Mouse (Mus musculus): ENCODE data around the gene Dtx3l.
"Not testable (repeated sequence)": the region's sequence is repeated elsewhere in the genome, so short reads cannot be mapped to it uniquely, and the experiment has no call there.

Dtx3l gene

DNA sequence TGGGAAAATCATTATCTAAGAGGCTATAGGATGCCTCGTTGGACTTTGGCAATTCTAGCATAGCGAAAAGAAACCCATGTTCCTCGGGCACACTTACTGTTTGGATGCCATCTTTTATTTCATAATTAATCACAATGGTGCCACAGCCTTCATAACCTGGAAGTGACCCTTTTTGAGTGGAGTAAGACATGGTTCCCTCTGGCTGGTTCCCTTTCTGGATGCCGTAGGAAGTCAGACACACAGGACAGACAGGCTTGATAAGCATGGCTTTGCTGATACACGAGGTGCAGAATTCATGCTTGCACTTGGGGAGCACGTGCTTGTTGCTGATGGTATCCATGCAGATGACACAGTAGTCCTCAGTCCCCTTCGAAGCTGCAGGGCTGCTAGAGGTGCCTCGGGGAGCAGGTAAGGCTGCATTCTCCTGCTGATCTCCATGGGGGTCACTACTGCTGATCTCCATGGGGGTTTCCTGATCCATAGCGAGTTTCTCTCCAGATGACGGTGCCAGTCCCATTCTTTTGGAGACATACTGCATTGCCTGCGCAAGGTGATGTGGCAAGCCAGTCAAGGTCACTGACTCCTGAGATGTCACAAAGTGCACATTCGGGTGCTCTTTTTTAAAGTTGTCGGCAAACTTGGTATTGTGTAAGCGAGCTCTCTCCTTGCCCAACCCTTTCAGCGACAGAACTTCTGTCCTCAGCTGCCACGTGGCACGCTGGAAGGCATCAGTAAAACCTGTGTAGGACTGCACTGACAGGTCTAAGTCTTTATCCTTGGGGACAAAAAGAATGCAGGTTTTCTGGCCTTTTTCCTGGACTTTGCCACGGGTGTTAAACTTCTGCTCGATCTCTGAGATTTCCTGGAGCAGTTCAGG is 6.5 kb downstream of the Dtx3l start:
- DNase-seq (ENCODE audit: low read depth, low spot score) = no peak

DNA sequence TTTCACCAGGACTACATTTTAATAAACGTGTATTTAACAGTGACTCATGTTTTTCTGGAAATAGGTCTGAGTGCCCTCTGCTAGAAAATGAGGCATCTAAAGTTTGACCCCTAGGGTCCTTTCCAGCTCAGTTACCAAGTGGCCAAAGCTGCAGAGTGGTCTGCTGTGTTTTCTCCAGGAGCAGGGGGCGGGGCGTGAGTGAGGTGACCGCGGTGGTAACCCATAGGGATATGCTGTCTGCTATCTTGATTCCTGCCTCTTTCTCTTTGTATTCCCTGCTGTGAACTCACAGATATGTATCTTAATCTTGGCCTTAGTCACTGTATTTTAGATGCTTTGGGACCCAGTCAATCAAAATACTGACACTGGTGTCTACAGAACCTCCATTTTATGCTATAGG is 14.6 kb downstream of the Dtx3l start:
- DNase-seq (ENCODE audit: low read depth, low spot score) = no peak

DNA sequence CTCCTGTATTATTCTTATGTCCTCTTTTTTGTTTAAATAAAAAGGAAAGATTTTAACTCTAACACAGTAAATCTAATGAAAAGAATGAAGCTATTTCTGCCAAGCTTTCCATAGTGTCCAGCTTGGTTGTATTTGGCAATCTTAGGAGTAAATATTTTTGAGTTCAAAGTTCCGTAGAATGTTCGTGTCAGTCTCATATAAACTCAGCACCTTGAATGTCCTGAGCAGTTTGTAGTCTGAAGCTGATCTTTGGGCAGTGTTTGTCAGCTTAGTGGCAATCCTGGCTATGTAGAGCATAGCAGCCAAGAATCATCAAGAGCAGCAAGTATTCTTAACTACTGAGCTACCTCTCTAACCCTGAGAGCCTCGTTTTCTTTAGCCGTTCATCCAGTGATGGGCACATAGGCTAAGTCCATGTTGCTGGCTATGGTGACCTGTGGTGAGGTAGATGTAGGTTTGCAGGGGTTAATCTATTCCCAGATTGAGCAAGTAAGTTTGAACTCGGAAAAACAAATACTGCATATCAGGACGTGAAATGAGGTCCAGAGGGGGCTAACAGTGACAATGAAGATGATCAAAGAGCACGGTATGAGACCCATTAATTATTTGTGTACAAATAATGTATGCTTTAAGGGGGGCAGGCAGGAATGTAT is 15.3 kb downstream of the Dtx3l start:
- DNase-seq (ENCODE audit: low read depth, low spot score) = no peak

DNA sequence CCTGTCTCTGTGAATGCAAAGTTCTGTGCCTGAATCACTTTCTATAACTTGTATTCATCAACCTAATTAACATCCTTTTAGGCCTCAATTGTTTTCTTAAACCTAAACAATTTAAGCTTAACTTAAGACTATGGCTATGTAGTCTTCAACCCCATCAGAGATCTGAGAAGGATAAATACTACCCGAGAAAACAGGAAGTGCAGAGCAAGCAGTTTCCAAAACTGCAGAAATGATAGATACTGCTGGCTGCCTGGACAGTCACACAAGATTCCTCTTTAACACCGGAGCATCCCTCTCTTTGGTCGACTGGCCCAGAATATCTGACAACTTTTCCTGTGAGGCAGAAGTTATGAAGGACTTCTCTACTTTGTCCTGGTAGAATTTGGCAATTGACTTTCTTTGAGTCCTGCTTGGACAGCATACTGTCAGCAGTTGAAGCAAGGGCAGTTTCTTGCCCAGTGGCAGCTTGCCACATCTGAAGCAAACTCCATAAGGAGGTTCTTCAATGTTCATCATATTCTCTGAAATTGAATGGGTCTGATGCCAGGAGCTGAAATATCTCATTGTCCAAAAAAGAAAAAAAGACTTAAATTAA is 16.6 kb downstream of the Dtx3l start:
- no peak for DNase-seq (ENCODE audit: low read depth, low spot score)

DNA sequence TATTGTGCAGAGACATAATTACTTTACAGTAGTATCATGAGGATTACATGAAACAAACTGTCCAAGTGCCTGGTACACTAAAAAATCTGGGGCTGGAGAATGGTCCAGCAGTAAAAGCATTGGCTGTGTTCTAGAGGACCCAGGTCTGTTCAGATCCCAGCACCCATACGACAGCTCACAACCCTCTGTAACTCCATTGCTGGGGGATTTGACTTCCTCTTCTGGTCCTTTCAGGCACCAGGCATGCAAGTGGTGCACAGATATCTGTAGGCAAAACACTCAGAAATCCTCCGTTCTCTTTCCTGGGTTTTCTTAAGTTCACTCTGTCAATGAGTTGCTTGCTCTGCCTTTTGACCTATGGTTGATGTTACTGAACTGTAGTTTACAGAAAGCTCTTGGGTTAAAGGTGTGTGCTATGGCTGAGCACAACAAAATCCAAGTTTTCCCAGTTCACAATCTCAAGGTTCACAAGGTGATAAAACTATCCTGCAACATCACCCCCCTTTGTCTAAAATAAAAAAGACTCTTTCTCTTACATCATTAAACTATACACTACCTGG is 17.2 kb downstream of the Dtx3l start:
- DNase-seq (ENCODE audit: low read depth, low spot score) = no peak

DNA sequence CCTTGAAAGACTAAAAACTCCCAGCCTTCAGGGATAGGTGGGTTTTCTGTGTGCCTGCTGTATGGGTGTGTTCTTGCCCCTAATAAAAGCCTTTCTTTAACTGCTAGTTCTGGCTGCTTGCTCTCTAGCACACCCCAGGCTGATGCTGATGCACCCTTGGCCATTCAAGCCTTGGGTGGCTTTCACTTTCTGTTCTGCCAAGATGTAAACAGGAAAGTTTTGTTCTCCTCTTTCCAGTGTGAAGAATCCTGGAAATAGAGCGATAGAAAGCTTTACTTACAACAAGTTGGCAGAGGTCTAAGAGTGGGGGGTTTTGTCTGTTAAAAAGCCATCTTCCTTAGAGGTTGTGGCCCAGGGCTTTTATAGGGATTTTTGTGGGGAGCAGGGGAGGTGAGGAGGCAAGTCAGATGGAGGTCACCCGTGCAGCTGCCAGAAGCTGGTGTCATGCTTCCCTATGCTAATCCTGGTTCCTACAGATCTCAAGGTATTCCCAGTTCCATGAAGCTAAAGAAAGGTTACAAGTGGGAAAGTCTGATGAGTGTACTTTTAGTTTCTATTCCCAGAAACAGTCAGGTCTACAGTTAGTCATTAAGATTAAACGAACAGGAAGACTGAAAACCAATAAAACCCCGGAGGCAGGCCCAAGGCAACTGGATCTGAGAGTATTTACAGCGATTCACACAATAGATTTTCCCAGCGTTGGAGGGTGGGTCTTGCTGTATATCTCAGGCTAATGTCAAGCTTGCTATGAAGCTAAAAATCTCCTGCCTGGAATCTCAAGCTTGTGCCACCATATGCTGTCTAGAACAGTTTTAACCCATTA is 20.0 kb downstream of the Dtx3l start:
- no peak for DNase-seq (ENCODE audit: low read depth, low spot score)

DNA sequence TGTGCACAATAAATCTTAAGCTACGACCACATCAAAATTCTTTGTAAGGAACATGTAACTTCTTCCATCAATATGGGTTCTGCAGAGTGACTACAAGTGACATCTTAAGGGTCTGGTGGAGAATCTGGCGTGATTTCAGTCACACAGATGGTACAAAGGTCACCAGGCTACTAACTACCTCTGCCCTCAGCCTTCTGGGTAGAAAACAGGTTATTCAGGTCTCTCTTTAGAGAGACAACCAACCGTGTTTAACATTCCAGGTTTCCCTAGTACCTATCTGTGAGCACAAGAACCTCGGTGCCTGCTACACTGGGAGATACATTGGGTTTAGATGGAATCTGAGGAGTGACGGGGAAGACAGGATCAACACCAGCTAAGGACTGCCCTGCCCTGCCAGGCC is 24.6 kb downstream of the Dtx3l start:
- DNase-seq (ENCODE audit: low read depth, low spot score) = no peak

DNA sequence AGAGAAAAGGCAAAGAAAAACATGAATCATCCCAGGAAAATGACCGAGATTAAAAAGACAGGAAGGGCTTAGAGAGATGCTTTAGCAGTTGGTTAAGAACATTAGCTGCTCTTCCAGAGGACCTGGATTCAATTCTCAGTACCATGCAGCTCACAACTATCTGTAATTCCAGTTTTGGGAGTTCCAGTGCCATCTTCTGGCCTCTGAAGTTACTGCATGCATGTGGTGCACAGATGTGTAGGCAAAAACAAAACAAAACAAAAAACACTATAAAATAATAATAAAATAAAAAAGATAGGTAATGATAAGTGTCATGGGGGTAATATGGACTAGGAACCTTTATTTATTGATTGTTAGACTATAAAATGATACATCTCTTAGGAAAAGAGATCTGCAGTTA is 25.4 kb downstream of the Dtx3l start:
- DNase-seq (ENCODE audit: low read depth, low spot score) = no peak

DNA sequence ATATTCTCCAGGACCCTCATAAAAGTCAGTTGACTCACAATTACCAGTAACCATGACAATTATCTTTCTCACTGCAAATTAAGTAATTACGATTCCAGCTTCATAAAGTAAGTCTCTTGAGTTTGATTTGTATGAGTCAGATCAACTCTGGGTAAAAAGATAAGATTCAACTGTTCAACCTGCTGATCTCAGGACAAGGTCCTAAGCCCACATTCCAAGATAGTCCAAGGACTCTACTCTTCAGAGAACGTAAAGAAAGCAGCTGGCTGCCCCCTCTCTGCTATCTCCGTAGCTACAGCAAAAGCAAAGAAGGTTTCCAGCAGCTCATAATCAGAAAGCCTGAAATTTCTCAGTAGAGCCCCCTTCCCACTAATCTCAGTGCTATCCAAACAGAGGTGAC is 27.5 kb downstream of the Dtx3l start:
- DNase-seq (ENCODE audit: low read depth, low spot score) = no peak

DNA sequence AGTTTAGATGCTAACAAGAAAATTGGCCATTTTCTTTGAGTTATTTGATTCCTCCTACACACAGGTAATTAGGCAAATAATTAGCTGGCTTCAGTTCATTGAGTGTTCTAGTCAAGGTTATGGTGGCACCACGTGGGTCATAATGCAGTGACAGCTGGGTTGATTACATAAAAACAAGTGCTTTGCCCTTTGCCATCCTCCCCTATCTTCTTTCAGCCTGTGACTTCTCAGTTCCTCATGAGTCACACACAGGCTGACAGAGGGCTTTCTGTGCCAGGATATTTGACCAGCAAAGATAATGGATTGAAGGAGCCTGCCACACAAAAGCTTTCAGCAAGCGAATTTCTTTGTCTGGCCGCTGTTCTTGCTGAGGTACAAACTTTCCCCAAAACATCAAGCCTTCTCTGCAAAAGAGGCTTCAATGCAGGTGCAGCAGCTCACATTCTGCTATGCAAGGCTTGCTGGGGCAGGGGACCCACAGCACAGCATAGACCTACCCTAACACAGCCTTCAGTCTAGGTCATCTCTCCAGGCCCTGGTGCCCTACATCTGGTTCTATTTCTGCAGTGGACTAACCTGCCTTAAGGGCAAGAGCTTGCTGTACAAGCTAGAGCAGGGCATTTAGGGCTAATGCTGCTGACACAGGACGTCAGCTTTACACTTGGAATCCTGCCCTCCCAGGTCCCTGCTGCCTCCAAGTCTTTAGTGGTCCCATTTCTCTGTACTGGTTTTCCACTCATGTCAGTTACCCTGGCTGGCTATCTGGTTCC is 31.3 kb downstream of the Dtx3l start:
- DNase-seq (ENCODE audit: low read depth, low spot score) = no peak

DNA sequence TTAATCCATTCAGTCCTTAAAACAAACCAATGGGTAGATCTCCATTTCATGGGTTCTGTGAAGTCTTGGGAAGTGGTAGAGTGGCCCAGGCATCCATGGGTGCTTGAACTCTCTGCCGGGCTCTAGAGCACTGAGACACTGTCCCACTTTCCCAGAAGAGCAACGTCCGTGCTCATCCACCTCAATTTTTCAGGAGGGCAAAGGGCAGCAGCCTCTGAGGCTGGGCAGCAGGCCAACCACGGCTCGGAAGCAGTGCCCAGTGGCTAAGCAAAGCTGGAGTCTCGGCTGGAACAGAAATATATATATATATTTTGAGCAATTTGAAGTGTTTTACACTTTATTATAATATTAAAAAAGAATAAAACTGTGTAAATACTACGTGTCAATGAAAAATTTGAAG is 32.1 kb downstream of the Dtx3l start:
- no peak for DNase-seq (ENCODE audit: low read depth, low spot score)

DNA sequence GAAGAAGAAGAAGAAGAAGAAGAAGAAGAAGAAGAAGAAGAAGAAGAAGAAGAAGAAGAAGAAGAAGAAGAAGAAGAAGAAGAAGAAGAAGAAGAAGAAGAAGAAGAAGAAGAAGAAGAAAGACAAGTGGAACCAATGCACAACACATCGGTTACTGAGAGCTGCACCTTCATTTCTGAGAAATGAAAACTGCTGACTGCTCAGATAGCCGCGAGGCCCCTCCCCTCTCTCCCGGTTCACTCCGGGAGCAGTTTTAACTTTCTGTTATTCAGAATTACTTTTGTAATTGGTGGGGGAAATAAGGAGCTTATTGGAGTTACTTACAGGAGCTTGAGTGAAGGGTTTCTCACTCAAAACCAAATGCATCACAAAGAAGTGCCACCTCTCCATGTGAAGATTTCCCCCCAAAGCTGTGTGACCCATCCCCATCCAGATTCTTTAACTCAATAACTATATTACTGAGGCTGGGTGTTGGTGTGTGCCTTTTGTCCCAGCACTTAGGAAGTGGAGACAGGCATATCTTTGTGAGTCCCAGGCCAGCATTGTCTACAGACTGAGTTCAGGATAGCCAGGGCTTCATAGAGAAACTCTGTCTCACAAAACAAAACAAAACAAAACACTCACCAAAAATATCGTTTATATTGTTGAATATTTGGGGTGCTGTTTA is 33.0 kb downstream of the Dtx3l start:
- DNase-seq (ENCODE audit: low read depth, low spot score) = no peak

DNA sequence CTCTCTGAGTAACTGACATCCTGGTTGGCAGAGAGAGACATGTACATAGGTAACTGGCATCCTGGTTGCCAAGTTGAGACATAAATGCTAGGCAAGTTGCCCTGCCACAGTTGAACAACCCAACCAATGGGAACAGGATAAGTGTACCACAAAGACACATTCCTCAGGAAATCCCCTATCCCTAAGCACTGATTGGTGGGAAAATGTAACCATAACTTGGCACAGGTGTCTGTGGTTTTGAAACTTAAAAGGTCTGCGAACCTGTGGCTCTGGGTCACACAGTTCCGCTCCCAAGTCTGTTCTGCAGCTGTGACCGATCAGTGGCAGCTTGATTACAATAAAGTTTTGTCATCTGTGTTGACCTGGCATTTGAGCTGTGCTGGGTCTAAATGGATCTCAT is 33.6 kb downstream of the Dtx3l start:
- no peak for DNase-seq (ENCODE audit: low read depth, low spot score)

DNA sequence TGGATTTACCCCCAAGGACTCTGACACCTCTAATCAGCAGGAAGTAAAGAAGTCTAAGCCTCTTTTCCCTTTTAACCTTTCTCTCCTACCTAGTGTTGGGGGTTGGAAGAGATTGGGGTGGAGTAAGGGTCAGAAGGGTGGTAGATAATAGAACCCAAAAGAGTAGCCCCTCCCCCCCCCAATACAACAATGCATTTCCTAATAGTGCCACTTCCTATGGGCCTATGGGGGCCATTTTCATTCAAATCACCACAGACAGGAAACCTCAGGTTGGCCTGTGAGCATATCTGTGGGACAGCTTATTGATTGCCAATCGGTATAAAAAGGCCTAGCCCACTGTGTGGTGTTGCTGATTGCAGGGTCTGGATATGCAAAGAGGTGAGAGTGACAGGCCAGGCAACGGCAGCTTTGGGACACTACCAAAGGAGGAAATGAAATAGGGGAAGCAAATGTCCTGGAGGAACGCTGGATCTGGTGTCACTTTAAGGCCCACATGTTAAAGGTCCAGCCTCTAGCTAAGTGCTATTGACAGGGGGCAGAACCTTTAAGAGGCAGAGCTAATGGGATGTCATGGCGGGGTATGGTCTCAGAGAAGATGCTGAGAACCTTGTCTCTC is 34.7 kb downstream of the Dtx3l start:
- no peak for DNase-seq (ENCODE audit: low read depth, low spot score)

DNA sequence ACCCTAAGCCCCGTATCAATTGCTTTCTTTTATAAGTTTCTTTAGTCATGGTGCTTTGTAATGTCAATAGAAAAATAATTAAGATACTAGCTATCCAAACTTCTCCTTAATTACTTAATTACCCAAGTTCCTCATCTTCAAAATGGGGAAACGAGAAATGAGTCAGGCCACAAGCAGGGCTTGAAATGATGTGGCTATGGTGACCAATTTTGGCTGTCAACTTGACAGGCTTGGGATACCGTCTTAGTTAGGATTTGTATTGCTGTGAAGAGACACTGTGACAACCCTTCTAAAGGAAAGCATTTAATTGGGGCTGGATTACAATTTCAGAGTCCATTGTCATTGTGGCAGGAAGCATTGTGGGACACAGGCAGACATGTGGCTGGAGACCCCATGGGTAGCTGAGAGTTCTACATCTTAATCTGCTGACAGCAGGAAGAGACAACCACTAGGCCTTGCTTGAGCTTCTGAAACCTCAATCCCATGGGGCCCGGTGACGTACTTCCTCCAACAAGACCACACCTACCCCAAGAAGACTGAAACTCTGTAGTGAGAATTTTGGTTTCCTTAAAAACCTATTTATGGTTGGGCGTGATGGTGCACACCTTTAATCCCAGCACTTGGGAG is 35.8 kb downstream of the Dtx3l start:
- DNase-seq (ENCODE audit: low read depth, low spot score) = no peak

DNA sequence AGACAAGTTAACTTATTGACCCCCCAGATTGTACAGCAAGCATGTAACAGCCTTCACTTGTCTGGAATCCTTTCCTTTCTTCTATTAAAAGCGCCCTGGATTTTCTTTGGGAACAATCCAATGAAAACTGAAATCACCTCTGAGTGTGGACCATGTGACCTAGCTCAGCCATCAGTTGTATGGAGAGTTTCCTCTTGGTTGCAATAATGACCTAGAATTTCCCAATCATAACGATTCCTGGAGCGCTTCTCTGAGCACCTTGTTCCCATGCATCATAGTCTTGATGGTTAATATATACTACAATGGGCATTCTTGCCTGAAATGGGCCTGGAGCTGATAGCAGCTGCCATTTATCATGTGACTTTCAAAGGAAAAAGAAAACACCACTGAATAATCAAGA is 38.4 kb downstream of the Dtx3l start:
- DNase-seq (ENCODE audit: low read depth, low spot score) = no peak

DNA sequence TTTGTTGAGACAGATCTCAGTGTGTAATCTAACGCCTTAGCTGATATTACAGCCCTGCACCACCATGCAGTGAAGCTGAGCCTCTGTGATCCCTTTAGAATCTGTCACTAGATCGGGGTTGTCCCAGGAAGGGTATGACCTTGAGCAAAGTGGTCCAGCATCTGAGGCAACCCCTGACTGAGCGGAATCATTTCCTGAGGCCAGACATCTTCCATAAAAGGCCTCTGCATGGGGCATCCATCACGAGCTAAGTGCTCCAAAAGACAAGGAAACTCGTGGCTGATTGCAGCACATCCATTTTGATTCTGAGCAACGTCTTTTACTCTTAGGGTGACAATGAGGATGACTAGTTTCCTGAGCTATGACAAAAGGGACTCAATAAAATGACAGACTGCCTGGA is 44.0 kb downstream of the Dtx3l start:
- no peak for DNase-seq (ENCODE audit: low read depth, low spot score)

DNA sequence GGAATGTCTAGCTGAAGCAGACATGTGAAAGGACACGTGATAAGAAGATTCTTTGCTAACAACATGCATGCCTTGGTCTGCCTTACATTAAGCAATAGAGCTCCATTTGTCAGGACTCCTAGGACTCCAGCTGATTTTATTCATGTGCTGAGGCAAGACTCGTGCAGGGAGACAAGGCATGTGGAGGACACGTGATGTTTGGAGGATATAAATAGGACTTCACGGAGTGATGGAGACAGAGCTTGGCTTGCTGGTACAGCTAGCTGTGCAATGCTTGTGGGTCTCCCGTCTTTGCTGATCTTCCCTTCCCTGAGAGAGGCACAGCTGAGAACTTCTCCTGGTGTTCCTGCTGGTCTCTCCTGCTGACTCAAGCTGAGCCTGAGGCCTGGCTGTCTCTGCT is 47.3 kb downstream of the Dtx3l start:
- not testable (repeated sequence) for DNase-seq (ENCODE audit: low read depth, low spot score)

DNA sequence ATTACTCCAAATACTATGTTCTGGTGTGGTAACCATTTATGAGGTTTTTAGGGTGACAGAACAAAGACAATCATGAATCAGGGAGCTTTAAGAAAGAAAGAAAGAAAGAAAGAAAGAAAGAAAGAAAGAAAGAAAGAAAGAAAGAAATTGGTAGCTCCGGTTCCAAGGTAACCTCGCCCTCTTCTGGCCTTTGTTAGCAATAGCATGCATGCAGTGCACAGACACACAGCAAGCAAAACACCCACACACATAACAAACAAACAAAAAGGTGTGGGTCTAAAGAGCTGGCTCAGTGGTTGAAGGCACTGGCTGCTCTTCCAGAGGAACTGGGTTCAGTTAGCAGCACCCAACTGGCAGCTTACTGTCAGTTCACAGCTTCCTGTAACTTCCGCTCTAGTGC is 48.3 kb downstream of the Dtx3l start:
- no peak for DNase-seq (ENCODE audit: low read depth, low spot score)

DNA sequence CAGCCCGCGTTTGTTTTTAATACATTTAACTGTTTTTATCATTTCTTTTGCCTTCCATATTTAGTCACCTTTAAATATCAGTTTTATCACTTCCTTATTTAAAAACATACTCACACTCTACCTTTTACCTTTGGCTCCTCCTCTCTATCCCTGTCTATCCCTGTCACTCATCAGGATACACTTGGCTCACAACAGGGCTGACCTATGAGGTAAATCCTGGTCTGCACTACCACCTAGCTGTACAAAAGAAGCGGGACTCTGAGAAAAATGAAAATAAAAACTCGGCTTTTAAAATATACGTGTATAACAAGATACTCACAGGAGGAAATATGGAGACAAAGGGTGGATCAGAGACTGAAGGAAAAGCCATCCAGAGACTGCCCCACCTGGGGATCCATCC is 50.0 kb downstream of the Dtx3l start:
- DNase-seq (ENCODE audit: low read depth, low spot score) = no peak

Data from brain, embryonic 18.5 days (tissue).